8 mouse cellular contexts compared by ENCODE assay signal in the genomic region with DNA sequence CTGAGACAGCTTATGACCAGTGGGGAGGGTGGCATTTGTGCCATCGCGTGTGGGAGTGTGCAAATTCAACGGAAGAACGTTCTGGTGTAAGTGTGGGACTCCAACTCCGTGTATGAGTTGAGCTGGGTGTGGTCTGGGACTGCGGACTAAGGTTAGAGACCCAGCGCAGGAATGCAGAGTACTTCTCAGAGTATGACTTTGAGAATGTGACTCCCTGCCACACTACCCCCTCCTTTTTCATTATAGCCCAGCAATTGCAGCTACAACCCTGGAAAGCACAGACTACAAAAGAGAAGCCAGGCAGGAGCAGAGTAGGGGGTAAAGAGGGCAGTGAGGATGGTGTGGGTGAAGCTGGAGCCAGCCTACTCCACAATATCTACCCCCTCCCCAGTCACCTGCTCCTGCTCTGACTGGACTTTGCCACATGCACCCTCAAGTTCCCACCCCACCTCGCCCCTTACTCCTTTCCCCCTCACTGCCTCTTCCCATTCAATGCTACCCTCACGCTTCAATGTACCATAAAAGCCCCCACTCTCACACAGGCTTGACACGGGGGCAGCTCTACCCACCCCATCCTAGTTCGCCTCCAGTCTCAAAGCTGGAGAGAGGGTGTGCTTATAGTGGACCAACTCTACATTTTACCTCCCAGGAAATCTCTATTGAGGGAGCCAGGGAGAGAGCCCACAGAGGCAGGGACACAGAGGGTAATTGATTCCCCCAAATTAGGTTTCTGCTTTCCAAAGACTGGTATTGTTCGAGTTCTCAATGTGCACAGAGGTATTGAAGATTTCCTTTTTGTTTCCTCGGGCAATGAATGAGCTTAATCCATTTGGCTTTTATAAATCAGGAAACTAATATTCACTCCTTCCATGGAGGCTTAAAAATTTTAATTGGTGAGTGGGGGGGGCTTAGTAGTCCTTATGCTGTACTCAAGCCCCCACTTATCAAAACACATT. TPM values are rescaled to one million over a fixed set of nuclear protein-coding genes. Genes with fewer than 3 reads are reported as not detected.
DNase-seq lines count a peak whose midpoint lies in the region; ATAC-seq and TF ChIP-seq lines count a peak whose summit lies in the region.

No protein-coding gene starts in this region.

- peak; percentile 36 for ATAC-seq in neural tube, embryonic 11.5 days (ENCODE audit: insufficient read depth, low FRiP score, low TSS enrichment)
- peak; percentile 25; the same call in 1 of the 2 replicates for ATAC-seq in limb, embryonic 11.5 days (ENCODE audit: insufficient number of reproducible peaks, low FRiP score, low TSS enrichment, low read depth)
- no peak for ATAC-seq in activated CD4-positive, CD25-positive, alpha-beta regulatory T cell, adult 4 months

- H3K9ac ChIP-seq in neural tube, embryonic 11.5 days (ENCODE audit: low read length): peak overlapping the region; percentile 10; the same call in 1 of the 2 replicates
- H3K9ac ChIP-seq in limb, embryonic 11.5 days (ENCODE audit: low read length): peak overlapping the region; percentile 87

- H3K36me3 ChIP-seq in neural tube, embryonic 11.5 days (ENCODE audit: control insufficient read depth, insufficient read depth, low read length): no peaks in the 10 kb centered on the region
- H3K36me3 ChIP-seq in limb, embryonic 11.5 days (ENCODE audit: control insufficient read depth, insufficient read depth, low read length): no peaks in the 10 kb centered on the region

- H3K4me1 ChIP-seq in cerebellum, adult 2 months (ENCODE audit: control insufficient read depth, insufficient read depth, low read length): peaks cover 3% of the 10 kb centered on the region; the same call in 1 of the 2 replicates
- peaks cover 14% of the 10 kb centered on the region; the same call in 1 of the 2 replicates for H3K4me1 ChIP-seq in neural tube, embryonic 11.5 days (ENCODE audit: control insufficient read depth, insufficient read depth, low read length)
- peaks cover 17% of the 10 kb centered on the region for H3K4me1 ChIP-seq in limb, embryonic 11.5 days (ENCODE audit: control insufficient read depth, insufficient read depth, low read length)

- peak overlapping the region; percentile 45 for H3K4me3 ChIP-seq in cerebellum, adult 2 months (replicated peaks; ENCODE audit: insufficient read depth, low read depth, low read length)
- H3K4me3 ChIP-seq in neural tube, embryonic 11.5 days (ENCODE audit: low read depth, low read length): peak overlapping the region; percentile 67
- H3K4me3 ChIP-seq in limb, embryonic 11.5 days (ENCODE audit: low read depth, low read length): peak overlapping the region; percentile 58; the same call in 1 of the 2 replicates

- H3K27ac ChIP-seq in cerebellum, adult 2 months (ENCODE audit: insufficient read depth, low read length): no peak overlapping the region
- no peak overlapping the region for H3K27ac ChIP-seq in neural tube, embryonic 11.5 days (ENCODE audit: low read depth, low read length)
- H3K27ac ChIP-seq in limb, embryonic 11.5 days (replicated peaks; ENCODE audit: low read depth, low read length): no peak overlapping the region

- 42% methylated on average over 13 of the region's 13 CpGs for WGBS in cerebellum, adult 2 months
- WGBS in neural tube, embryonic 11.5 days: 13% methylated on average over 13 of the region's 13 CpGs
- 22% methylated on average over 13 of the region's 13 CpGs for WGBS in limb, embryonic 11.5 days

- TF ChIP-seq POLR2A in cerebellum, adult 2 months (IDR thresholded peaks at IDR 0.05; ENCODE audit: borderline replicate concordance, insufficient read depth, low read length): no peak

- no peaks in the 10 kb centered on the region for H3K9me3 ChIP-seq in neural tube, embryonic 11.5 days (ENCODE audit: control insufficient read depth, low read length)
- no peaks in the 10 kb centered on the region for H3K9me3 ChIP-seq in limb, embryonic 11.5 days (ENCODE audit: control insufficient read depth, low read length)

- no peaks in the 10 kb centered on the region for H3K27me3 ChIP-seq in cerebellum, adult 2 months (ENCODE audit: control insufficient read depth, insufficient read depth, low read length)
- H3K27me3 ChIP-seq in neural tube, embryonic 11.5 days (ENCODE audit: control insufficient read depth, insufficient read depth, low read length): peaks cover 18% of the 10 kb centered on the region
- H3K27me3 ChIP-seq in limb, embryonic 11.5 days (ENCODE audit: control insufficient read depth, insufficient read depth, low read length): no peaks in the 10 kb centered on the region

- TF ChIP-seq CTCF in cerebellum, adult 2 months (IDR thresholded peaks at IDR 0.05; ENCODE audit: borderline replicate concordance, insufficient read depth, low read depth, low read length): no peak

- DNase-seq in cerebellum, adult 2 months: no peak
- DNase-seq in cerebellum, postnatal 25 days: no peak
- no peak for DNase-seq in neural tube, embryonic 11.5 days (ENCODE audit: low spot score)
- no peak for DNase-seq in neural tube, embryonic 10.5 days (ENCODE audit: extremely low spot score, low spot score)
- no peak for DNase-seq in limb, embryonic 11.5 days (ENCODE audit: low spot score)
- no peak for DNase-seq in right cerebral cortex, postnatal 10 days (ENCODE audit: low spot score in 2 of 2)
- DNase-seq in right cerebral cortex, postnatal 14 days: no peak

- H3K4me2 ChIP-seq in neural tube, embryonic 11.5 days (ENCODE audit: low read depth): peak overlapping the region; percentile 100
- peak overlapping the region; percentile 99 for H3K4me2 ChIP-seq in limb, embryonic 11.5 days (ENCODE audit: low read depth, severe bottlenecking)

RNA-seq across cellular contexts. Expression of gene Lmo1, which starts 0.9 kb away (rescaled TPM):
- 27.3 and 31.6 TPM in 2 replicates for polyA plus RNA-seq in cerebellum, adult 2 months (2012; rRNA removed)
- polyA plus RNA-seq in neural tube, embryonic 11.5 days (2014; fragmentation: Nextera tagmentation; extraction: Ambion mirVana): 23.4 and 25.0 TPM in 2 replicates
- 31.9 and 34.8 TPM in 2 replicates for polyA plus RNA-seq in limb, embryonic 11.5 days (2014; fragmentation: Nextera tagmentation; extraction: Ambion mirVana)
- polyA plus RNA-seq in activated CD4-positive, CD25-positive, alpha-beta regulatory T cell, adult 4 months (2017; shearing (Covaris generic)): not detected

Comparison
In these comparisons a context has a peak if more than half of its experiments do, and no peak if none do; other contexts are left out.
1. RNA of gene Lmo1, which starts 0.9 kb away (polyA plus RNA-seq): 31.9 to 34.8 TPM in limb, embryonic 11.5 days, 27.3 to 31.6 TPM in cerebellum, adult 2 months and 23.4 to 25.0 TPM in neural tube, embryonic 11.5 days; not detected in activated CD4-positive, CD25-positive, alpha-beta regulatory T cell, adult 4 months; every median in the first group is over 10 times any median in the second.
2. Peak in every context shown above with its lines, with median percentiles within 50 percentile points of each other: H3K4me3 ChIP-seq.